Mouse (Mus musculus) neural tube, embryonic 11.5 days (tissue): ENCODE measurements around the gene March6. TPM values are rescaled to one million over a fixed set of nuclear protein-coding genes. Genes with fewer than 3 reads are reported as not detected.

Experiments
- ATAC-seq: fragments of 200-750 bp; cut with Nextera tagmentation; 2 replicates; pipeline ENCODE4 v1.8.0; 2017; ENCODE audit warnings: moderate number of reproducible peaks, mild to moderate bottlenecking, moderate TSS enrichment, moderate library complexity; ENCODE audit not compliant: insufficient read depth, low FRiP score, low TSS enrichment
- DNase-seq: peaks from one replicate; pipeline ENCODE4 v3.0.0-alpha.2; 2015; ENCODE audit warnings: low spot score
- H3K27ac ChIP-seq: fragments of 300-500 bp; sonication (generic); 2 replicates; pipeline ENCODE4 v1.5.1; 2014; ENCODE audit warnings: low read depth, mild to moderate bottlenecking, low read length
- H3K27me3 ChIP-seq: fragments of 300-500 bp; sonication (generic); 2 replicates; pipeline ENCODE4 v1.6.1; 2014; ENCODE audit warnings: mild to moderate bottlenecking, low read length, mixed read lengths; ENCODE audit not compliant: control insufficient read depth, insufficient read depth
- H3K36me3 ChIP-seq: fragments of 300-500 bp; sonication (generic); 2 replicates; pipeline ENCODE4 v1.6.1; 2014; ENCODE audit warnings: mild to moderate bottlenecking, low read length, moderate library complexity, mixed read lengths; ENCODE audit not compliant: control insufficient read depth, insufficient read depth
- H3K4me1 ChIP-seq: fragments of 300-500 bp; sonication (generic); 2 replicates; pipeline ENCODE4 v1.6.1; 2014; ENCODE audit warnings: low read length, mixed read lengths; ENCODE audit not compliant: control insufficient read depth, insufficient read depth
- H3K4me2 ChIP-seq: fragments of 300-500 bp; sonication (generic); 2 replicates; pipeline ENCODE4 v1.6.1; 2014; ENCODE audit warnings: low read depth, mild to moderate bottlenecking, moderate library complexity
- H3K4me3 ChIP-seq: fragments of 300-500 bp; sonication (generic); 2 replicates; pipeline ENCODE4 v1.5.1; 2014; ENCODE audit warnings: low read depth, low read length
- H3K9ac ChIP-seq: fragments of 300-500 bp; sonication (generic); 2 replicates; pipeline ENCODE4 v1.6.1; 2014; ENCODE audit warnings: mild to moderate bottlenecking, low read length
- H3K9me3 ChIP-seq: fragments of 300-500 bp; sonication (generic); 2 replicates; pipeline ENCODE4 v1.6.1; 2016; ENCODE audit warnings: low read length; ENCODE audit not compliant: control insufficient read depth
- WGBS: fragments of 180-500 bp; shearing (Covaris S2); extraction: QIAGEN DNeasy Blood & Tissue Kit; methylation state at CpG from one replicate; pipeline ENCODE4 v1.1.7; 2014; 5-methylcytosine and 5-hydroxymethylcytosine counted together
- polyA plus RNA-seq: library from polyadenylated mRNA; unstranded; fragments of >200 nt; fragmentation: Nextera tagmentation; extraction: Ambion mirVana; gene quantifications from 2 replicates; pipeline ENCODE4 v1.2.1, GENCODE M21; 2014

Gene March6
- polyA plus RNA-seq, 1 experiment from 2014 or later: 53.8 TPM

DNA sequence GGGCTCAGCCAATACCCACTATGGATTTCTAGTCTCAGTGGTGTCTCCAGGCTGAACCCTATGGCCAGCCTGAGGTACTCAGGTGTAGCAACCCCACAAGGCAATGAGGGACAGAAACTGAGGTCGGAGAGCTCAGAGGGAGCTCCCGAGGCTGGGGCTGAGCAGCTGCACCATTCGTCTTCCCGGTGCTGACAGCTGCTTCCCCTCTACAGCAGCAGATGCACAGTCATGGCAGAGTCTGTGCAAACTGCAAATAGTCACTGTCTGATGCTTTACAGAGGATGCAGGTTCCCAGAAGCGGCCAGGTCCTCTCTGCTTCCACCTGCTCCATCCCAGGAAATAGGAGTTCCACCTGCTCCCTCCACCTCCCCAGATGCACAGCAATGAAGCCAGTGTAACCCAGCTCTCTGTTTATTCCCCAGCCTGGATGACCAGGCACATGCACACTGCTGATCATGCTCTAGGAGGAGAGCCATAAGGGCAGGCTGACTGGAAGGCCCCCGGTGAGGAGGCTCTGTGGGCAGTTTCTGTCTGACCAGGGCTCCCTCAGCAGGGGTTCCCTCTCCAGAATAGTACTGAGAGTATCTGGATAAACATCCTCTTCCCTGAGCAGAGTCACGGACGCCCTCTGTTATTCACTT, 104.7 kb downstream of the March6 start:
- WGBS: 31% methylated on average over 8 of the region's 8 CpGs

DNA sequence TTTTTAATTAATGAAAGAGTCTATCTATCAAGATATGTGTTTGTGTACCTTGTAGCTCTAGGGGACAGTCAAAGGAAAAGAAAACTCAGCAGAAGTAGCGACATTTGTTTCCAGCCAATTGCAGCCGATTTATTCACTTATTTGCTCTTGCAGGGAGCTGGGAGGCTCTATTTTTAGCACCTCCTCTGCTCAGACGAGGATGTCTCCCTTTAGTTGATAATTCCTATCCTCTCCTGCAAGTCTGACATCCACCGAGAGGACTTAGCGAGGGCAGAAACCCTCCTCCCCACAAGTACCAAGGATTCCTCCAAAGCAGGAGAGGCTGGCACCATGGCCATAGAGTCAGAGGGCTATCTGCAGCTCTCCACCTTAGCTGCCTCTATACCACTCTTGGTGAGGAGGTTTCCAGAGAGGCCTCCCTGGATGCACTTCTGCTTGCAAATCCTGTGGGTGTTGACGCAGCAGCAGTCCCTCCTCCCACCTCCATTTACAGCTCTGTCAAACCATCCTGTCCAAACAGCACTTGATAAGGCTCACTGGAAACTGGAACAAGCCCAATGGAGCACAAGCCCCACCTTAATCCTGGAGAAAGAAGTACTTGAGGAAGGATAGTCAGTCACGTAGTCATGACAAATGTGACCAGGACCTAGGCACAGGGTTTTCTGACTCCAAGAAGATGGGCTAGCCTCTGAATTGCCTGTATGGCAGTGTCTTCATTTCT, 108.0 kb downstream of the March6 start:
- no peaks in the 10 kb centered on the region for H3K9me3 ChIP-seq
- DNase-seq (no peak), ATAC-seq (no peak)
- no peak overlapping the region for H3K4me3 ChIP-seq
- 64% methylated on average over 7 of the region's 7 CpGs for WGBS
- peaks cover 7% of the 10 kb centered on the region for H3K4me1 ChIP-seq
- H3K27ac ChIP-seq: no peak overlapping the region
- no peak overlapping the region for H3K9ac ChIP-seq
- no peak overlapping the region for H3K4me2 ChIP-seq
- no peaks in the 10 kb centered on the region for H3K36me3 ChIP-seq
- H3K27me3 ChIP-seq: no peaks in the 10 kb centered on the region

More for the DNA sequence above, 104.7 kb downstream of the March6 start:
- no peak overlapping the region for H3K9ac ChIP-seq
- no peaks in the 10 kb centered on the region for H3K9me3 ChIP-seq
- peaks cover 7% of the 10 kb centered on the region for H3K4me1 ChIP-seq
- DNase-seq: peak; percentile 55
- no peak overlapping the region for H3K4me2 ChIP-seq
- ATAC-seq: no peak; the same call in 1 of the 2 replicates
- H3K4me3 ChIP-seq: no peak overlapping the region
- H3K27me3 ChIP-seq: no peaks in the 10 kb centered on the region
- H3K36me3 ChIP-seq: no peaks in the 10 kb centered on the region
- no peak overlapping the region for H3K27ac ChIP-seq

DNA sequence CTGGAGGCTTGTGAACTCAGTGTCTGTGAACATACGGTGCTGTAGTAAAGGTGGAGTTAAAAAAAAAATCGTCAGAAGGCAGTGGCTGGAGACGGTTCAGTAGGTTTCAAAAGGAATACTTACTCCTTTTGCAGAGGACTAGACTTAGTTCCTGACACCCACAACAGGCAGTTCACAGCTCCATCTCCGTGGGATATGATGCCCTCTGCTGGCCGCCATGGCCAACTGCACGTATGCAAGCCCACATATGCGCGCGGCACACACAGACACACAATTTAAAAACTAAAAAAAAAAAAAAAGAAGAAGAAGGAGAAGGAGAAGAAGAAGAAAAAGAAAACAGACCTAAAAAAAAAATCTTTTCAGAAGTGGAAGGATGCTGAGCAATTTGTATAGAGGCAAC, 111.8 kb downstream of the March6 start:
- ATAC-seq (no peak), DNase-seq (no peak)
- no peak overlapping the region for H3K27ac ChIP-seq
- H3K9me3 ChIP-seq: no peaks in the 10 kb centered on the region
- no peaks in the 10 kb centered on the region for H3K27me3 ChIP-seq
- H3K4me1 ChIP-seq: no peaks in the 10 kb centered on the region
- WGBS: 37% methylated on average over 9 of the region's 9 CpGs
- H3K4me2 ChIP-seq: no peak overlapping the region
- no peaks in the 10 kb centered on the region for H3K36me3 ChIP-seq
- H3K9ac ChIP-seq: no peak overlapping the region
- no peak overlapping the region for H3K4me3 ChIP-seq

DNA sequence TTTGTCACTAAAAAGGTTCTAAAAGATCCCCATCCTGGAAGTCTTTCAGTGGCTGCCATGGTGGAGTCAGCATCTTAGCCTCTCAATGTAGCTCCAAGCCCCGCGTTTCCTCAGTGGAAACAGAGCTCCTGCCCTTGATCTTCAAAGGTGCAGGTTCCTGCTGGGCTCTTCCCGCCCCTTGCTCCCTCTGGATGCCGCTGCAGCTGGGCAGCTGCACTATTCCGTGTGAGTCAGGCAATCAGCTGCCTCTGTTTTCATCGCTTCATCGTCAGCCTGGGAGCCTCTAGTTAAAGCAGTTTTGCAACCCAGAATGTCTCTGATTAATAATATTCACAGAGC, 112.2 kb downstream of the March6 start:
- ATAC-seq: no peak
- H3K9ac ChIP-seq: no peak overlapping the region
- H3K9me3 ChIP-seq: no peaks in the 10 kb centered on the region
- H3K4me2 ChIP-seq: no peak overlapping the region
- no peaks in the 10 kb centered on the region for H3K4me1 ChIP-seq
- H3K27ac ChIP-seq: no peak overlapping the region
- DNase-seq: no peak
- H3K36me3 ChIP-seq: no peaks in the 10 kb centered on the region
- no peaks in the 10 kb centered on the region for H3K27me3 ChIP-seq
- H3K4me3 ChIP-seq: no peak overlapping the region
- 15% methylated on average over 7 of the region's 7 CpGs for WGBS

DNA sequence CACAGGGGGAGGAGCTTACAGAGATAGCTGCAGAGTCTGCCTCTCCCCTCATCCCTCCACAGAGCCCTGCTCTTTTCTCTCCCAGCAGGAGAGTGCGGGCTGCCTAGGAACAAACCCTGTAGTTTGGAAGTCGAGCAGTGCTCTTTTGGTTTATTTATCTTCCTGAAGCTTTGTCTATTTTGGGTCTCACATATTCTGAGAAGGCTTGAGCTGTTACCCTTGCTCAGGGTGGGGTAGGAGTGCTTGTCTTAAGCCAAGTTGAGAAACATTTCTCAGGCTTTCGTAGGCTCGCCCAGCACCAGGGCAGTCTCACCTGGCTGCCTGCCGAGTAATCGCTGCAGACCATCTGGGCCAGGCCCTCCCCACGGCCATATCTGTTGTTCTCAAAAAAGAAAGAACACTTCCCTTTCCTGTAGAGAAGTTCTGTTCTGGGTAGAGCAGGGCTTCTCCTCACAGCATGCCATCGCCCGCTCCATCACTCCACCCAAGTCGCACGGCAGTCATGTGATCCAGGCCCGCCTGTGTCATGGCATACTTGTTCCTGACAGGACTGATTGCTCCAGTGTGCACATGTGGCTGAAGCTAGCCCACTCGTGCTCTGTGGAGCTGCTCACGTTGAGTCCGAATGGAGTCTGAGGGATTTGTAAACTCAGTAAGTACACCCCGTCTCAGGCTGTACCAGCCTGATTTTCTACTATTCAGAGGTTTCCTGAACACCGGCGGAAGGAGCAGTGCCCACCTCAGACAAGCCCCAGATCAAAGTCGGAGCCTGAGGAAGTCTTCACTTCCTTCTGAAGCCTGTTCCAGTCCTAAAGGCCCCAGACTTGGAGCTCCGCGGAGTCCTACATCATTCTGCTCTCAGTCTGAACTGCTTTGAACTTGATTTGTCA, 112.8 kb downstream of the March6 start:
- ATAC-seq: no peak
- no peak for DNase-seq
- no peaks in the 10 kb centered on the region for H3K27me3 ChIP-seq
- 54% methylated on average over 21 of the region's 21 CpGs for WGBS
- H3K27ac ChIP-seq: no peak overlapping the region
- H3K4me3 ChIP-seq: no peak overlapping the region
- H3K9ac ChIP-seq: no peak overlapping the region
- no peaks in the 10 kb centered on the region for H3K9me3 ChIP-seq
- H3K4me2 ChIP-seq: no peak overlapping the region
- no peaks in the 10 kb centered on the region for H3K36me3 ChIP-seq
- no peaks in the 10 kb centered on the region for H3K4me1 ChIP-seq

DNA sequence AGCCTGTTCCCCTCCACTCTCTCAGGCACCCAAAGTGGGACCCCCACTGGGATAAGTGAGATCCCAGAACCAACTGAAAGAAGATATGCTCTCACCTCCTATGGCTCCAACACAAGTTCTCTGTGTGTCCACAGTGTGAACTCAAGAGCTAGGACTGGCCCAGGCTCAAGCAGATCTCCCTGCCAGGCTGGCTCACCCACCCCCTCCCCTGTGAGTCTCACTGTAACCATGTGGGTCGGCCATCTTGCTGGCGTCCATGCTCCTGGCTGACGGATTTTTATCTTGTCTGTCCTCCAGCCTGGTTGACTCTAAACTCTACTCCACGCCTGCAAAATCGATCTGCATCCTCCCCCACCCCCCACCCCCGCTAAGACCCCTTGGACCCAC, 113.5 kb downstream of the March6 start:
- Histone ChIP-seq H3K9ac (no peak overlapping the region), H3K4me2 (no peak overlapping the region), H3K27ac (no peak overlapping the region), H3K36me3 (no peaks in the 10 kb centered on the region), H3K4me3 (no peak overlapping the region), H3K27me3 (no peaks in the 10 kb centered on the region), H3K9me3 (no peaks in the 10 kb centered on the region), H3K4me1 (no peaks in the 10 kb centered on the region)
- ATAC-seq: no peak
- WGBS: 59% methylated on average over 6 of the region's 6 CpGs
- no peak for DNase-seq

DNA sequence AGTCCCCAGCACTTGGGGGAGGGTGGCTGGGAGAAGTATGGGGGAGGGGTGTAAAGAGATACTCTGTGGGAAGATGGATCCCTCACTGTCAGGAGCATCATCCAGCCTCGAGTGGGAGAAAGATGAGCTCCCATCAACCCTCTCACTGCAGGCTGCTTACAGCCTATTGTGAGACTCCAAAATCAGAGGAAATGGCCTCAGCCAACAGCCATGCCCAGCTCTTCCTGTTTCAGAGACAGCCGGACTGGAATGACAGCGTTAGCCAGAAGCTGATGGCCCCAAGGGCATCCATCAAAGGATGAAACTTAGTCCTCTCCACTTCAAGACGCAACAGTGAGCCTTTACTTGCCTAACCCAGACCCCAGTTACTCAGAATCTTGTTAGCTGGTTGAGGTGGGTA, 115.7 kb downstream of the March6 start:
- Histone ChIP-seq H3K9me3 (no peaks in the 10 kb centered on the region), H3K4me2 (no peak overlapping the region), H3K9ac (no peak overlapping the region), H3K4me1 (no peaks in the 10 kb centered on the region), H3K36me3 (no peaks in the 10 kb centered on the region), H3K27ac (no peak overlapping the region), H3K4me3 (no peak overlapping the region), H3K27me3 (no peaks in the 10 kb centered on the region)
- 73% methylated on average over 4 of the region's 4 CpGs for WGBS
- no peak for ATAC-seq
- no peak for DNase-seq

DNA sequence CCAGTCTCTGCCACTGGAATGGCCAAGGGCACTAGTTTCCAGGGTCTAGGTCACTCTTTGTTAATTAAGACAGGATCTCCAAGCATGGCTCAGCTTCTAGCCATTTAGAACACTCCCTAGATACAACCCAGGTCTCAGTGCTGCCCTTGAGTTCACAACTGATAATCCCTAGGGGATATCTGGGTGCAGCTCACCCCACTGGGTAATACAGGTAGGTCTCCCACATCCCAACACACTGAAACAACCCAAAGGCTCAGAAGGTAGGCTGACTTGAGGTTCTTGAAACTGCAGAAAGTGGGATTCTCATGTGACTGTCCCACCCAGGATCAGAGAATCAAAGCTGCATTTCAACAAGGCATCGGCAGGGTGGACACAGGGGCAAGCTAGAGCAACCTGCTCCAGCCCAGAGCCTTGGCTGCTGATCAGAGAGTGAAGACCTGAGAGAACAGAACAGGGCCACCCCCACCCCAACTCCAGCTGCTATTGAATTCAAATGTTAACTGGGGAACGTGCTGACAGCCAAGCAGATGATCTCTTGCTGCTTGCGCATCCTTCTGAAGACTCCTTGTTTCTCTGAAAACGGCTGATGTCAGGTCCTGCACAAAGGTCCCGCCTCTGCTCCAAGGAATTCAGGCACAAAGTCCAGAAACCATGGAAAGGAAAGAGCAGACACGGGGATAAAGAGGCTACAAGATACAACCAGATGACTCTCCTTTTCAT, 116.5 kb downstream of the March6 start:
- no peaks in the 10 kb centered on the region for H3K9me3 ChIP-seq
- no peak overlapping the region for H3K4me2 ChIP-seq
- 56% methylated on average over 6 of the region's 6 CpGs for WGBS
- no peak overlapping the region for H3K4me3 ChIP-seq
- H3K36me3 ChIP-seq: no peaks in the 10 kb centered on the region
- DNase-seq: no peak
- ATAC-seq: no peak
- no peaks in the 10 kb centered on the region for H3K27me3 ChIP-seq
- H3K4me1 ChIP-seq: no peaks in the 10 kb centered on the region
- no peak overlapping the region for H3K9ac ChIP-seq
- H3K27ac ChIP-seq: no peak overlapping the region
